Mouse (Mus musculus) lung, adult 2 months (tissue): ENCODE measurements around the gene Sel1l3.

Experiments
- CTCF ChIP-seq: fragments of 200-500 bp; IDR thresholded peaks from 2 replicates; pipeline ENCODE4 v1.5.1; 2011; ENCODE audit warnings: mild to moderate bottlenecking, low read length, control low read depth; ENCODE audit not compliant: insufficient read depth
- POLR2A ChIP-seq: fragments of 200-500 bp; IDR thresholded peaks from 2 replicates; pipeline ENCODE4 v1.6.1; 2011; ENCODE audit warnings: low read depth, mild to moderate bottlenecking, control low read depth, low read length, borderline replicate concordance; ENCODE audit errors: extremely low read depth

DNA sequence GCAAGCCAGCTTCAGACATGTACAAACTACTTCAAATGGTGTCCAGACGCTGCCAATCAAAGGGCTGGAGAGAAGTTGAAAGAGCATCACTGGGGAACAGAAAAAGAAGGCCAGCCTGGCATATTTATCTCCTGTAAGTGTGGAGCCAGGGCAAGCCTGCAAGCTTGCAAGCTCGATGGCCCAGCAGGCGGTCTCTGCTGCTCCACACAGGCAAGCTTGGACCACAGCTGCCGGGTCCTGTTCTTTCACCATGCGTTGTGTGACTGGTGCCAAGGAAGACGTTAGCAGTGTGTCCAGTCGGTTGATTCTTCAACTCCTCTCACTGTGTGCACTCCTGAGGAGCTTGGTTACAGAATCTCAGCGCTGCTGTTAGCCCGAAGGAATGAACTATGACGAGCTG, 12.9 kb downstream of the Sel1l3 start:
- TF ChIP-seq CTCF (no peak), POLR2A (no peak)
